Mouse (Mus musculus): ENCODE data around the gene Olfr702. TPM values are rescaled to one million over a fixed set of nuclear protein-coding genes. Genes with fewer than 3 reads are reported as not detected.

Gene Olfr702
- polyA plus RNA-seq, 1 experiment from 2014 or later: not detected

GRCm38 (mm10) chr7:106788330-106788729, 45.4 kb downstream of the Olfr702 start:
- Histone ChIP-seq H3K27ac (replicated peaks; ENCODE audit: low read depth, low read length) (no peak overlapping the region), H3K4me3 (replicated peaks; ENCODE audit: low read depth, low read length) (no peak overlapping the region), H3K4me2 (ENCODE audit: low read length) (no peak overlapping the region), H3K4me1 (ENCODE audit: control insufficient read depth, insufficient read depth, low read length) (no peaks in the 10 kb centered on the region), H3K27me3 (ENCODE audit: control insufficient read depth, insufficient read depth, low read length) (no peaks in the 10 kb centered on the region), H3K9me3 (ENCODE audit: control insufficient read depth, low read length) (no peaks in the 10 kb centered on the region), H3K36me3 (ENCODE audit: control insufficient read depth, insufficient read depth, low read length) (no peaks in the 10 kb centered on the region), H3K9ac (replicated peaks; ENCODE audit: low read length) (no peak overlapping the region)
- ATAC-seq (ENCODE audit: low FRiP score, low TSS enrichment): no peak
- no peak for DNase-seq

Other genes starting within 250 kb of the Olfr702 start
- not detected in 2 replicates for gene Olfr693, start 153.3 kb downstream of the Olfr702 start, polyA plus RNA-seq (2014; fragmentation: Nextera tagmentation; extraction: Ambion mirVana)
- not detected in 2 replicates for gene Olfr694, start 142.1 kb downstream of the Olfr702 start, polyA plus RNA-seq (2014; fragmentation: Nextera tagmentation; extraction: Ambion mirVana)
- not detected in 2 replicates for gene Olfr695, start 117.5 kb downstream of the Olfr702 start, polyA plus RNA-seq (2014; fragmentation: Nextera tagmentation; extraction: Ambion mirVana)
- gene Olfr697, start 91.5 kb downstream of the Olfr702 start, polyA plus RNA-seq (2014; fragmentation: Nextera tagmentation; extraction: Ambion mirVana): not detected in 2 replicates
- gene Olfr698, start 78.5 kb downstream of the Olfr702 start, polyA plus RNA-seq (2014; fragmentation: Nextera tagmentation; extraction: Ambion mirVana): not detected in 2 replicates
- gene Olfr699, start 40.7 kb downstream of the Olfr702 start, polyA plus RNA-seq (2014; fragmentation: Nextera tagmentation; extraction: Ambion mirVana): not detected in 2 replicates
- gene Olfr700, start 25.1 kb downstream of the Olfr702 start, polyA plus RNA-seq (2014; fragmentation: Nextera tagmentation; extraction: Ambion mirVana): not detected in 2 replicates
- not detected in 2 replicates for gene Olfr701, start 19.8 kb downstream of the Olfr702 start, polyA plus RNA-seq (2014; fragmentation: Nextera tagmentation; extraction: Ambion mirVana)
- gene Olfr703, start 9.5 kb upstream of the Olfr702 start, polyA plus RNA-seq (2014; fragmentation: Nextera tagmentation; extraction: Ambion mirVana): not detected in 2 replicates
- gene Olfr704, start 29.3 kb upstream of the Olfr702 start, polyA plus RNA-seq (2014; fragmentation: Nextera tagmentation; extraction: Ambion mirVana): not detected in 2 replicates
- not detected in 2 replicates for gene Olfr705, start 43.0 kb upstream of the Olfr702 start, polyA plus RNA-seq (2014; fragmentation: Nextera tagmentation; extraction: Ambion mirVana)
- gene Olfr706, start 54.3 kb upstream of the Olfr702 start, polyA plus RNA-seq (2014; fragmentation: Nextera tagmentation; extraction: Ambion mirVana): not detected in 2 replicates
- not detected in 2 replicates for gene Olfr707, start 67.3 kb upstream of the Olfr702 start, polyA plus RNA-seq (2014; fragmentation: Nextera tagmentation; extraction: Ambion mirVana)
- gene Olfr1532-ps1, start 74.1 kb upstream of the Olfr702 start, polyA plus RNA-seq (2014; fragmentation: Nextera tagmentation; extraction: Ambion mirVana): not detected in 2 replicates
- gene Olfr709-ps1, start 98.3 kb upstream of the Olfr702 start, polyA plus RNA-seq (2014; fragmentation: Nextera tagmentation; extraction: Ambion mirVana): not detected in 2 replicates
- not detected in 2 replicates for gene Olfr710, start 114.4 kb upstream of the Olfr702 start, polyA plus RNA-seq (2014; fragmentation: Nextera tagmentation; extraction: Ambion mirVana)
- not detected in 2 replicates for gene Olfr6, start 130.0 kb upstream of the Olfr702 start, polyA plus RNA-seq (2014; fragmentation: Nextera tagmentation; extraction: Ambion mirVana)
- gene Olfr711, start 141.6 kb upstream of the Olfr702 start, polyA plus RNA-seq (2014; fragmentation: Nextera tagmentation; extraction: Ambion mirVana): not detected in 2 replicates
- not detected in 2 replicates for gene Olfr2, start 172.2 kb upstream of the Olfr702 start, polyA plus RNA-seq (2014; fragmentation: Nextera tagmentation; extraction: Ambion mirVana)
- not detected in 2 replicates for gene Olfr713, start 197.3 kb upstream of the Olfr702 start, polyA plus RNA-seq (2014; fragmentation: Nextera tagmentation; extraction: Ambion mirVana)
- not detected in 2 replicates for gene Olfr714, start 237.1 kb upstream of the Olfr702 start, polyA plus RNA-seq (2014; fragmentation: Nextera tagmentation; extraction: Ambion mirVana)

Data from midbrain, embryonic 14.5 days (tissue).